Mouse (Mus musculus) heart, embryonic 16.5 days (tissue): ENCODE data around the gene Rhox4b. TPM values are rescaled to one million over a fixed set of nuclear protein-coding genes. Genes with fewer than 3 reads are reported as not detected.
"Not testable (repeated sequence)": the region's sequence is repeated elsewhere in the genome, so short reads cannot be mapped to it uniquely, and the experiment has no call there.

Experiments used
- ATAC-seq: fragments of 200-750 bp; cut with Nextera tagmentation; replicated peaks from 2 replicates; pipeline ENCODE4 v1.8.0; 2017; ENCODE audit warnings: moderate number of reproducible peaks; ENCODE audit not compliant: insufficient read depth, low FRiP score; ENCODE audit errors: extremely low read depth
- H3K27ac ChIP-seq: fragments of 300-500 bp; sonication (generic); 2 replicates; pipeline ENCODE4 v1.5.1; 2014; ENCODE audit warnings: mild to moderate bottlenecking, low read length, control low read depth, moderate library complexity
- H3K27me3 ChIP-seq: fragments of 300-500 bp; sonication (generic); 2 replicates; pipeline ENCODE4 v1.6.1; 2014; ENCODE audit warnings: low read length, mixed read lengths; ENCODE audit not compliant: control insufficient read depth, insufficient read depth
- H3K36me3 ChIP-seq: fragments of 300-500 bp; sonication (generic); 2 replicates; pipeline ENCODE4 v1.6.1; 2014; ENCODE audit not compliant: control insufficient read depth, insufficient read depth
- H3K4me1 ChIP-seq: fragments of 300-500 bp; sonication (generic); 2 replicates; pipeline ENCODE4 v1.6.1; 2014; ENCODE audit warnings: low read length, mixed read lengths; ENCODE audit not compliant: control insufficient read depth, insufficient read depth
- H3K4me2 ChIP-seq: fragments of 300-500 bp; sonication (generic); 2 replicates; pipeline ENCODE4 v1.6.1; 2014; ENCODE audit warnings: low read depth, mild to moderate bottlenecking, control low read depth, low read length
- H3K4me3 ChIP-seq: fragments of 300-500 bp; sonication (generic); 2 replicates; pipeline ENCODE4 v1.5.1; 2014; ENCODE audit warnings: mild to moderate bottlenecking, control low read depth, low read length
- H3K9ac ChIP-seq: fragments of 300-500 bp; sonication (generic); 2 replicates; pipeline ENCODE4 v1.6.1; 2014; ENCODE audit warnings: low read length, control low read depth
- H3K9me3 ChIP-seq: fragments of 300-500 bp; sonication (generic); replicated peaks from 2 replicates; pipeline ENCODE4 v1.6.1; 2016; ENCODE audit warnings: low read length; ENCODE audit not compliant: control insufficient read depth
- WGBS: fragments of 180-500 bp; shearing (Covaris S2); extraction: QIAGEN DNeasy Blood & Tissue Kit; methylation state at CpG from one replicate; pipeline ENCODE4 v1.1.7; 2014; 5-methylcytosine and 5-hydroxymethylcytosine counted together
- polyA plus RNA-seq: library from polyadenylated mRNA; unstranded; fragments of >200 nt; fragmentation: Nextera tagmentation; extraction: Ambion mirVana; gene quantifications from 2 replicates; pipeline ENCODE4 v1.2.1, GENCODE M21; 2015

Rhox4b gene
- polyA plus RNA-seq: 0.72 and 2.2 TPM in 2 replicates

DNA sequence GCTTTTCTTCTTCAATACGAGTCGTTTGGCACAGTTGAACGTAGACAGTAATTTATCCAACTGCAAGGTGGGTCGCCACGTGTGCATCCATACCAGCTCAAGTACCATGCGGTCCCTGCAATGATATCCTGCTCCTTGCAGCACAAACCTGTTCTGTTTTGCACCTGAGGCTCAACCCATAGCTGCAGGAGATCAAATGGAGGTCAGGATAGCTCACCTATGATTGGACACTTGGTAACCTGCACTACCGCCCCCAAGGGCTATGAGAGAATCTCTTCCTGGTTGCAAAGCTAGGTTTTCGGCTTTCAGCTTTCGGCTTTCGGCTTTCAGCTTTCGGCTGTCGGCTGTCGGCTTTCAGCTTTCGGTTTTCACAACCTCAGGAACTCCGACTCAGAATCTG, at the start of gene Rhox4b:
Gene Rhox4b, plus strand, starts transcription at position 301 of the 400 bp plus-strand sequence.
- not testable (repeated sequence) for H3K27ac ChIP-seq, H3K9ac ChIP-seq, H3K36me3 ChIP-seq, ATAC-seq, H3K9me3 ChIP-seq, H3K4me2 ChIP-seq, H3K4me3 ChIP-seq, H3K27me3 ChIP-seq, H3K4me1 ChIP-seq
- 85% methylated on average over 13 of the region's 15 CpGs for WGBS

DNA sequence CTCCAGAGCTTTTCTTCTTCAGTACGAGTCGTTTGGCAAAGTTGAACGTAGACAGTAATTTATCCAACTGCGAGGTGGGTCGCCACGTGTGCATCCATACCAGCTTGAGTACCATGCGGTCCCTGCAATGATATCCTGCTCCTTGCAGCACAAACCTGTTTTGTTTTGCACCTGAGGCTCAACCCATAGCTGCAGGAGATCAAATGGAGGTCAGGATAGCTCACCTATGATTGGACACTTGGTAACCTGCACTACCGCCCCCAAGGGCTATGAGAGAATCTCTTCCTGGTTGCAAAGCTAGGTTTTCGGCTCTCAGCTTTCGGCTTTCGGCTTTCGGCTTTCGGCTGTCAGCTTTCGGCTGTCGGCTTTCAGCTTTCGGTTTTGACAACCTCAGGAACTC, 41.7 kb upstream of the Rhox4b start, which contains the start of gene Rhox4a2:
Gene Rhox4a2, plus strand, starts transcription at position 301 of the 400 bp plus-strand sequence.
- 90% methylated on average over 8 of the region's 16 CpGs for WGBS
- H3K4me1 ChIP-seq, ATAC-seq: not testable (repeated sequence)

DNA sequence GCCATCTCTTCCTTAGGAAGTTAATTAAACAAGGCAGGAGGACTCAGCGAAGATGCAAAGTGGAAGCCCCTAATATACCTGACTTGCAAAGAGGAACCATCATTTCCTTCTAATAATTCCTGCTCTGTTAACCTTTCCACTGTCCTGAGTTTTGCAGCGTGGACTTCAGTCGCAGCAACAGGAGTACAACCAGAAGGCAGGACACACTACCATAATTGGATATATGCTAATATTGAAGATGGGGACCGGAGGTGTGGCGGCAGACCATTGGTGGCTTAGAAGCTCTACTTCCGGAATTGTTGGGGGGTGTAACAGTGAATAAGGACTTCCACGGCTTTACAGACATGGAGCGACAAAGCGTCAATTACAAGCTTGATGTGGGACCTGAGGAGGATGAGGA, 20.5 kb upstream of the Rhox4b start, which contains the start of gene Rhox2b:
Gene Rhox2b, plus strand, starts transcription at position 301 of the 400 bp plus-strand sequence.
- H3K36me3 ChIP-seq, H3K9me3 ChIP-seq, H3K9ac ChIP-seq, H3K4me1 ChIP-seq, H3K27ac ChIP-seq, H3K27me3 ChIP-seq, H3K4me3 ChIP-seq, H3K4me2 ChIP-seq, ATAC-seq: not testable (repeated sequence)
- no CpG with 5 or more reads among the region's 9 CpGs for WGBS

More for the DNA sequence above, 41.7 kb upstream of the Rhox4b start, which contains the start of gene Rhox4a2:
- H3K27me3 ChIP-seq, H3K9ac ChIP-seq, H3K4me2 ChIP-seq, H3K9me3 ChIP-seq, H3K4me3 ChIP-seq, H3K27ac ChIP-seq, H3K36me3 ChIP-seq: not testable (repeated sequence)

DNA sequence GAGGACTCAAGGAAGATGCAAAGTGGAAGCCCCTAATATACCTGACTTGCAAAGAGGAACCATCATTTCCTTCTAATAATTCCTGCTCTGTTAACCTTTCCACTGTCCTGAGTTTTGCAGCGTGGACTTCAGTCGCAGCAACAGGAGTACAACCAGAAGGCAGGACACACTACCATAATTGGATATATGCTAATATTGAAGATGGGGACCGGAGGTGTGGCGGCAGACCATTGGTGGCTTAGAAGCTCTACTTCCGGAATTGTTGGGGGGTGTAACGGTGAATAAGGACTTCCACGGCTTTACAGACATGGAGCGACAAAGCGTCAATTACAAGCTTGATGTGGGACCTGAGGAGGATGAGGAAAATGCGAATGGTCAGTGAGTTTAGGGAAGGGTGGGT, 21.1 kb downstream of the Rhox4b start, which contains the start of gene Rhox2c:
Gene Rhox2c, plus strand, starts transcription at position 301 of the 400 bp plus-strand sequence.
- not testable (repeated sequence) for H3K36me3 ChIP-seq, H3K4me2 ChIP-seq, H3K27ac ChIP-seq, H3K27me3 ChIP-seq, H3K9me3 ChIP-seq, ATAC-seq, H3K4me3 ChIP-seq, H3K4me1 ChIP-seq, H3K9ac ChIP-seq
- WGBS: 94% methylated on average over 7 of the region's 10 CpGs

DNA sequence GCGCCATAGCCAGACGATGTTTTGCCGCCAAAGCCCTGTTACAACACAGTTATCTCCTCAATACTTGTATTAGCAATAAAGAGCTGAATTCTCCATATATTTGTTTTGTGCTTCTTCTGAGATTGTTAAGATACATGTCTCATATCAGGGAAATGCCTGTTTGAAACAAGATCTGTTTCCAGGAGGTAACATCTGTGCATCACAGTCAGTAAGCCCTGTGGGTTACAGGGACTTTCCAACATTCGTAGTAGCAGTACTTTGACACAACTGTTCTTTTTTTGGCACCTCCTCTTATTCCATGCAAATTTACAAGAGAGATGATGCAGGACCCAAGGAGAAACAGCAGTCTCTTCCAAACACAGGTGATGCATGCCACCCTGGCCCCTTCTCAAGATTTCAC, 26.0 kb downstream of the Rhox4b start, which contains the start of gene Rhox3c:
Gene Rhox3c, plus strand, starts transcription at position 301 of the 400 bp plus-strand sequence.
- H3K4me3 ChIP-seq, ATAC-seq, H3K36me3 ChIP-seq, H3K4me1 ChIP-seq, H3K27me3 ChIP-seq, H3K9ac ChIP-seq, H3K4me2 ChIP-seq, H3K9me3 ChIP-seq, H3K27ac ChIP-seq: not testable (repeated sequence)
- WGBS: 100% methylated on average over 3 of the region's 4 CpGs

DNA sequence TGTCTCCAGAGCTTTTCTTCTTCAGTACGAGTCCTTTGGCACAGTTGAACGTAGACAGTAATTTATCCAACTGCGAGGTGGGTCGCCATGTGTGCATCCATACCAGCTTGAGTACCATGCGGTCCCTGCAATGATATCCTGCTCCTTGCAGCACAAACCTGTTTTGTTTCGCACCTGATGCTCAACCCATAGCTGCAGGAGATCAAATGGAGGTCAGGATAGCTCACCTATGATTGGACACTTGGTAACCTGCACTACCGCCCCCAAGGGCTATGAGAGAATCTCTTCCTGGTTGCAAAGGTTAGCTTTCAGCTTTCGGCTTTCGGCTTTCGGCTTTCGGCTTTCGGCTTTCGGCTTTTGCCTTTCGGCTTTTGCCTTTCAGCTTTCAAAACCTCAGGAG, 47.7 kb downstream of the Rhox4b start, which contains the start of gene Rhox4c:
Gene Rhox4c, plus strand, starts transcription at position 301 of the 400 bp plus-strand sequence.
- H3K4me2 ChIP-seq, H3K36me3 ChIP-seq, H3K9me3 ChIP-seq, H3K4me3 ChIP-seq, H3K9ac ChIP-seq, H3K27ac ChIP-seq, H3K4me1 ChIP-seq, H3K27me3 ChIP-seq, ATAC-seq: not testable (repeated sequence)
- 91% methylated on average over 14 of the region's 14 CpGs for WGBS

Other genes starting within 250 kb of the Rhox4b start
- 767 and 842 TPM in 2 replicates for gene Ndufa1, start 241.3 kb upstream of the Rhox4b start, polyA plus RNA-seq
- 5.5 and 7.1 TPM in 2 replicates for gene Rnf113a1, start 241.2 kb upstream of the Rhox4b start, polyA plus RNA-seq
- not detected in 2 replicates for gene Gm9, start 221.5 kb upstream of the Rhox4b start, polyA plus RNA-seq
- gene Rhox1, start 210.2 kb upstream of the Rhox4b start, polyA plus RNA-seq: not detected in 2 replicates
- not detected in 2 replicates for gene Rhox2a, start 187.5 kb upstream of the Rhox4b start, polyA plus RNA-seq
- gene Rhox3a, start 182.6 kb upstream of the Rhox4b start, polyA plus RNA-seq: not detected in 2 replicates
- 0.14 TPM in 1 of 2 replicates, not detected in the other for gene Rhox4a, start 167.2 kb upstream of the Rhox4b start, polyA plus RNA-seq
- not detected in 2 replicates for gene Rhox3a2, start 52.5 kb upstream of the Rhox4b start, polyA plus RNA-seq
- gene Rhox4a2, start 41.6 kb upstream of the Rhox4b start, polyA plus RNA-seq: 2.3 and 6.1 TPM in 2 replicates
- gene Rhox2b, start 20.4 kb upstream of the Rhox4b start, polyA plus RNA-seq: not detected in 2 replicates
- gene Rhox2c, start 21.2 kb downstream of the Rhox4b start, polyA plus RNA-seq: not detected in 2 replicates
- gene Rhox3c, start 26.1 kb downstream of the Rhox4b start, polyA plus RNA-seq: not detected in 2 replicates
- gene Rhox4c, start 47.8 kb downstream of the Rhox4b start, polyA plus RNA-seq: not detected in 2 replicates
- gene Rhox2d, start 60.9 kb downstream of the Rhox4b start, polyA plus RNA-seq: not detected in 2 replicates
- gene Rhox4d, start 81.9 kb downstream of the Rhox4b start, polyA plus RNA-seq: not detected in 2 replicates
- not detected in 2 replicates for gene Rhox2e, start 98.0 kb downstream of the Rhox4b start, polyA plus RNA-seq
- gene Rhox3e, start 109.5 kb downstream of the Rhox4b start, polyA plus RNA-seq: not detected in 2 replicates
- gene Rhox4e, start 124.9 kb downstream of the Rhox4b start, polyA plus RNA-seq: not detected in 2 replicates
- gene Rhox2f, start 138.9 kb downstream of the Rhox4b start, polyA plus RNA-seq: not detected in 2 replicates
- not detected in 2 replicates for gene Rhox3f, start 148.5 kb downstream of the Rhox4b start, polyA plus RNA-seq
- not detected in 2 replicates for gene Rhox4f, start 175.2 kb downstream of the Rhox4b start, polyA plus RNA-seq
- gene Rhox3g, start 196.1 kb downstream of the Rhox4b start, polyA plus RNA-seq: not detected in 2 replicates
- gene Rhox2g, start 211.0 kb downstream of the Rhox4b start, polyA plus RNA-seq: not detected in 2 replicates
- not detected in 2 replicates for gene Rhox4g, start 218.8 kb downstream of the Rhox4b start, polyA plus RNA-seq
- not detected in 2 replicates for gene Rhox3h, start 236.3 kb downstream of the Rhox4b start, polyA plus RNA-seq
- gene Rhox2h, start 240.8 kb downstream of the Rhox4b start, polyA plus RNA-seq: not detected in 2 replicates